Comparison of ENCODE assay signal across 9 mouse cellular contexts in genomic region chr5:139796001-139796620, GRCm38 (mm10). TPM values are rescaled to one million over a fixed set of nuclear protein-coding genes. Genes with fewer than 3 reads are reported as not detected.
A peak's percentile ranks its signal among the peaks of the same experiment; 100 is the strongest.
DNase-seq lines count a peak whose midpoint lies in the region; ATAC-seq and TF ChIP-seq lines count a peak whose summit lies in the region.
"Had no signal": no experiment of that assay in that cellular context is flagged by ENCODE, and none has a peak within 500 bp of the region (broad histone marks: within the 10 kb centered on the region; RNA-seq: fewer than 3 reads in every experiment).

No protein-coding gene starts in this region.

- DNase-seq in kidney, adult 18-20 months: peak; percentile 13
- DNase-seq in kidney, postnatal 10 days: no peak
- DNase-seq in neural tube, embryonic 10.5 days (ENCODE audit: extremely low spot score, low spot score): no peak
- DNase-seq in heart, postnatal 0 days (ENCODE audit: low spot score): no peak
- DNase-seq in embryo, embryonic 10 days (ENCODE audit: low spot score): no peak
- no peak for DNase-seq in MN1 (ENCODE audit: low spot score)

- WGBS in neural tube, embryonic 13.5 days: 82% methylated on average over 9 of the region's 9 CpGs
- 66% methylated on average over 9 of the region's 9 CpGs for WGBS in heart, postnatal 0 days
- 70% methylated on average over 9 of the region's 9 CpGs for WGBS in stomach, embryonic 15.5 days

- H3K4me3 ChIP-seq in neural tube, embryonic 13.5 days: no peak overlapping the region
- peak overlapping the region; percentile 33; the same call in 1 of the 2 replicates for H3K4me3 ChIP-seq in heart, postnatal 0 days (ENCODE audit: low read depth, low read length)
- H3K4me3 ChIP-seq in stomach, embryonic 15.5 days (replicated peaks): no peak overlapping the region

- H3K4me1 ChIP-seq in neural tube, embryonic 13.5 days (replicated peaks): peaks cover 75% of the 10 kb centered on the region
- H3K4me1 ChIP-seq in heart, postnatal 0 days (ENCODE audit: control insufficient read depth, insufficient read depth): peaks cover 63% of the 10 kb centered on the region
- peaks cover 62% of the 10 kb centered on the region for H3K4me1 ChIP-seq in stomach, embryonic 15.5 days

- H3K27ac ChIP-seq in neural tube, embryonic 13.5 days (replicated peaks): no peak overlapping the region
- H3K27ac ChIP-seq in heart, postnatal 0 days (ENCODE audit: low read depth): peak overlapping the region; percentile 97
- H3K27ac ChIP-seq in stomach, embryonic 15.5 days: peak overlapping the region; percentile 62; the same call in 1 of the 2 replicates

- peaks cover 17% of the 10 kb centered on the region for H3K36me3 ChIP-seq in neural tube, embryonic 13.5 days
- H3K36me3 ChIP-seq in heart, postnatal 0 days (replicated peaks; ENCODE audit: control insufficient read depth, insufficient read depth, low read length): peaks cover 21% of the 10 kb centered on the region
- H3K36me3 ChIP-seq in stomach, embryonic 15.5 days: peaks cover 16% of the 10 kb centered on the region; the same call in 1 of the 2 replicates

- peaks cover 7% of the 10 kb centered on the region; the same call in 1 of the 2 replicates for H3K27me3 ChIP-seq in neural tube, embryonic 13.5 days
- no peaks in the 10 kb centered on the region for H3K27me3 ChIP-seq in heart, postnatal 0 days (ENCODE audit: control insufficient read depth, insufficient read depth, low read length)
- no peaks in the 10 kb centered on the region for H3K27me3 ChIP-seq in stomach, embryonic 15.5 days (replicated peaks)

- peak overlapping the region; percentile 60; the same call in 1 of the 2 replicates for H3K9ac ChIP-seq in neural tube, embryonic 13.5 days
- H3K9ac ChIP-seq in heart, postnatal 0 days (replicated peaks; ENCODE audit: low read depth, low read length): peak overlapping the region; percentile 64
- no peak overlapping the region for H3K9ac ChIP-seq in stomach, embryonic 15.5 days

- H3K4me2 ChIP-seq in neural tube, embryonic 13.5 days: no peak overlapping the region
- H3K4me2 ChIP-seq in heart, postnatal 0 days (ENCODE audit: low read depth, low read length): peak overlapping the region; percentile 66
- peak overlapping the region; percentile 49; the same call in 1 of the 2 replicates for H3K4me2 ChIP-seq in stomach, embryonic 15.5 days

- ATAC-seq in neural tube, embryonic 13.5 days (ENCODE audit: low read depth): no peak
- no peak for ATAC-seq in heart, postnatal 0 days (ENCODE audit: insufficient read depth, low read depth)
- ATAC-seq in stomach, embryonic 15.5 days (ENCODE audit: insufficient read depth, low FRiP score, low read depth): no peak

- no peak for TF ChIP-seq CTCF in heart, postnatal 0 days (IDR thresholded peaks at IDR 0.05; ENCODE audit: low read depth)

- TF ChIP-seq EP300 in heart, postnatal 0 days (IDR thresholded peaks at IDR 0.05; ENCODE audit: low read depth): no peak

- H3K9me3 ChIP-seq in neural tube, embryonic 13.5 days: no peaks in the 10 kb centered on the region
- no peaks in the 10 kb centered on the region for H3K9me3 ChIP-seq in heart, postnatal 0 days (replicated peaks; ENCODE audit: control insufficient read depth, low read length)
- H3K9me3 ChIP-seq in stomach, embryonic 15.5 days: no peaks in the 10 kb centered on the region

RNA-seq across cellular contexts. Expression of gene Mafk, which starts 4.8 kb away (rescaled TPM):
- polyA plus RNA-seq in neural tube, embryonic 13.5 days (2015; fragmentation: Nextera tagmentation; extraction: Ambion mirVana): 11.7 and 12.1 TPM in 2 replicates
- 36.8 and 41.2 TPM in 2 replicates for total RNA-seq in heart, postnatal 0 days (2014; rRNA removed; ENCODE audit: low replicate concordance)
- polyA plus RNA-seq in heart, postnatal 0 days (2015; fragmentation: Nextera tagmentation; extraction: Ambion mirVana): 15.6 and 16.7 TPM in 2 replicates
- polyA plus RNA-seq in stomach, embryonic 15.5 days (2015; fragmentation: Nextera tagmentation; extraction: Ambion mirVana): 16.1 and 18.3 TPM in 2 replicates

RNA-seq across cellular contexts. Expression of gene Ints1, which starts 20.6 kb away (rescaled TPM):
- 24.3 and 27.1 TPM in 2 replicates for polyA plus RNA-seq in neural tube, embryonic 13.5 days (2015; fragmentation: Nextera tagmentation; extraction: Ambion mirVana)
- 61.7 and 92.0 TPM in 2 replicates for total RNA-seq in heart, postnatal 0 days (2014; rRNA removed; ENCODE audit: low replicate concordance)
- 9.8 and 10.6 TPM in 2 replicates for polyA plus RNA-seq in heart, postnatal 0 days (2015; fragmentation: Nextera tagmentation; extraction: Ambion mirVana)
- polyA plus RNA-seq in stomach, embryonic 15.5 days (2015; fragmentation: Nextera tagmentation; extraction: Ambion mirVana): 19.2 and 21.3 TPM in 2 replicates

RNA-seq across cellular contexts. Expression of gene Tmem184a, which starts 23.6 kb away (rescaled TPM):
- 0.23 and 0.64 TPM in 2 replicates for polyA plus RNA-seq in neural tube, embryonic 13.5 days (2015; fragmentation: Nextera tagmentation; extraction: Ambion mirVana)
- 0.31 and 9.3 TPM in 2 replicates for total RNA-seq in heart, postnatal 0 days (2014; rRNA removed; ENCODE audit: low replicate concordance)
- polyA plus RNA-seq in heart, postnatal 0 days (2015; fragmentation: Nextera tagmentation; extraction: Ambion mirVana): 0.10 and 0.29 TPM in 2 replicates
- polyA plus RNA-seq in stomach, embryonic 15.5 days (2015; fragmentation: Nextera tagmentation; extraction: Ambion mirVana): 27.8 and 32.3 TPM in 2 replicates

RNA-seq across cellular contexts. Expression of gene Gm26938, which starts 30.1 kb away (rescaled TPM):
- not detected in 2 replicates for polyA plus RNA-seq in neural tube, embryonic 13.5 days (2015; fragmentation: Nextera tagmentation; extraction: Ambion mirVana)
- not detected in 2 replicates for total RNA-seq in heart, postnatal 0 days (2014; rRNA removed; ENCODE audit: low replicate concordance)
- polyA plus RNA-seq in heart, postnatal 0 days (2015; fragmentation: Nextera tagmentation; extraction: Ambion mirVana): not detected in 2 replicates
- polyA plus RNA-seq in stomach, embryonic 15.5 days (2015; fragmentation: Nextera tagmentation; extraction: Ambion mirVana): not detected in 2 replicates
- total RNA-seq: MEL had no signal

RNA-seq across cellular contexts. Expression of gene Psmg3, which starts 30.6 kb away (rescaled TPM):
- polyA plus RNA-seq in neural tube, embryonic 13.5 days (2015; fragmentation: Nextera tagmentation; extraction: Ambion mirVana): 66.6 and 70.3 TPM in 2 replicates
- 20.1 and 43.2 TPM in 2 replicates for total RNA-seq in heart, postnatal 0 days (2014; rRNA removed; ENCODE audit: low replicate concordance)
- 33.9 and 34.3 TPM in 2 replicates for polyA plus RNA-seq in heart, postnatal 0 days (2015; fragmentation: Nextera tagmentation; extraction: Ambion mirVana)
- 73.5 and 74.9 TPM in 2 replicates for polyA plus RNA-seq in stomach, embryonic 15.5 days (2015; fragmentation: Nextera tagmentation; extraction: Ambion mirVana)

Comparison
In these comparisons a context has a peak if more than half of its experiments do, and no peak if none do; other contexts are left out.
1. RNA of gene Tmem184a, which starts 23.6 kb away (polyA plus RNA-seq): 27.8 to 32.3 TPM in stomach, embryonic 15.5 days; 0.23 to 0.64 TPM in neural tube, embryonic 13.5 days and 0.10 to 0.29 TPM in heart, postnatal 0 days; every median in the first group is over 10 times any median in the second.